Mouse (Mus musculus): ENCODE measurements around the gene Slit3.

Slit3 gene

DNA sequence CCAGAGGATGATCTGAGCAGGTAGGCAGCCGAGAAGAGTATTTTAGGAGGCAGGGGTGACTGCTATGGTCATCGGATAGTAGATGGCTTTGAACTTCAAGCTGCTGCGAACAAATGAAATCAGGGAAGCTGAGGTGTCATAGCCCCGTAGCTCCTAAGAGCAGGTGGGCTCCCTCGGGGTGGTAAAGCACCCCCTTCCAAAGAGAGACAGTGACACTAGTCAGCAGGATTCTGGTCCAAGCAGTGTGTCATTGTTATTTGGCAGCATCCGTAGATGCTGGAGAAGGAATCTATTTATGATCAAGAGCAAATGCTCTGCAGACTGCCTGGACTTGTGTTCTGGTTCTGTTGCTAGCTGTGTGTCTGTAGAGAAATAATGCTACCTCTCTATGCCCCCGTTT is 154.3 kb downstream of the Slit3 start:
- DNase-seq (ENCODE audit: low spot score), result no peak

DNA sequence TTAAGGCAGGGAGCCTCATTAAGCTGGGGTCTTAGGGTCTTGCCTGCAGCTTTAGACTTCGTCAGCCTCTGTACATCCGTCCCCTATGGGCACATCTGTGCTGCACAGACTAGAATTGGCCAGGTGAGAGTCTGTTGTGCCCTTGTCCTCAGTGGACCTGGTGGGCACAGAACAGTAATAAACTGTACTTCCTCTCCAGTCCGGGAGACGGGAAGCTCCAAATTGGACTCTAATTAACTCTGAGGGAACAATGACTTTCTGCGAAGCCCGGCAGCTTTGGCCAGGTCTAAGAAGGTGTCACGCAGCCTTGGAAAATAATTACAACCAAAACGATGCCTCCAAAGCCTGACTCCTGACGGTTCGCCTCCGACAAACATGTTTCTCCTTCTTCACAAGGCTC is 155.0 kb downstream of the Slit3 start:
- no peak for DNase-seq (ENCODE audit: low spot score)

GRCm38 (mm10) chr11:35278128-35278769 is 157.2 kb downstream of the Slit3 start:
- peak; percentile 75 for DNase-seq (ENCODE audit: low spot score)

GRCm38 (mm10) chr11:35280826-35281225 is 159.8 kb downstream of the Slit3 start:
- no peak for DNase-seq (ENCODE audit: low spot score)

DNA sequence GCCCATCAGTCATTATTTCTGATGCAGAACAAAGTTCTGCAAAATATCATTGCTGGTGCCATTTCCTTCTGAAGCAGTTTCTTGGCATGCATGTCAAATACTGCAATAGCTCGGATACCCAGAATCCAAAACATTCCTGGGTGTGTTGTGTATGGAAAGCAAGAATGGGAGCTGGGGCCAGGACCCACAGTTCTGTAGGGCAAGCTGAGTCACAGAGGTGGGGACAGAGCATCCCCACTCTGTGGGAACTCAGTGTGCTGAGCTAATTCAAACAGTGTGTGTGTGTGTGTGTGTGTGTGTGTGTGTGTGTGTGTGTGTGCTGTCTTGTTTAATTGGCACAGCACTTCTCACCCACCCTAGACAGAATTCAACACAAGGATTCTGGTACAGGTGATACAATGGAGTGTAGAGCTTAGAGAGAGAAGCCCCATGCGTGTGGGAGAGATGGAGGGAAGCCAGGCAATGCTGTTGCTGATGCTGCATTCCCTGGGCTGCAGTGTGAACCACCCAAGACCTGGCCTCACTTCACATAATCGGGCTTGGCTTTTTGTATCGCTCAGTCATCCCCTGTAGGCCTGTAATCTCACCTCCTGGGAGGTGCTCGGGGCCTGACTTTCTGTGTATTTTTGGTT is 161.1 kb downstream of the Slit3 start:
- no peak for DNase-seq (ENCODE audit: low spot score)

- no peak for DNase-seq (ENCODE audit: low spot score)
These were observed 162.0 kb downstream of the Slit3 start for GRCm38 (mm10) chr11:35282825-35283571.

GRCm38 (mm10) chr11:35283767-35284166 is 162.7 kb downstream of the Slit3 start:
- no peak for DNase-seq (ENCODE audit: low spot score)

- DNase-seq (ENCODE audit: low spot score), result no peak
These were observed 165.8 kb downstream of the Slit3 start for GRCm38 (mm10) chr11:35286578-35287390.

- no peak for DNase-seq (ENCODE audit: low spot score)
These were observed 167.0 kb downstream of the Slit3 start for GRCm38 (mm10) chr11:35288056-35288455.

DNA sequence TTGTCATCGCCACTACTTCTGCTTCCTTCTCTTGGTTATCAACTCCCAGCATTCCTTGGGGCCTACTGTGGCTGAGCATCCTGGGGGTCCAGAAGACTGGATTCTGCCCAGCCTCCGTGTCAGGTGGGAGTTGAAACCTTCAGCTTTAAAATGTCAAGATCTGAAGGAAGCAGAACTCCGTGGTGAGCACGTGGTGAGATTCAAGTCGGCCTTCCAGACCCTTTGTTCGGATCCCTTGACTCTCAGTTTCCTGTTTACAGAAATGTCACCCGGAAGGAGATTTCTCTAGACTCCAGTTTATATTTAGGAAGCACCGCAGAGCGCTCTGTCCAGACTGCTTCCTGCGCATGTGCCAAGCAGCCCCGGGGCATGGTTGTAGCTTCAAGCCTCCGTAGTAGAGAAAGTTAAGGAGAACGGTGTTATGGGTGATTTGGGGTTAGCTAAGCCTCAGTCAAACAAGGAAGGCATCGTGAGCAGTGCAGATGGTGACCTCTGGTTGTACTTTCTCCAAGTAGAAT is 167.8 kb downstream of the Slit3 start:
- DNase-seq (ENCODE audit: low spot score), result no peak

DNA sequence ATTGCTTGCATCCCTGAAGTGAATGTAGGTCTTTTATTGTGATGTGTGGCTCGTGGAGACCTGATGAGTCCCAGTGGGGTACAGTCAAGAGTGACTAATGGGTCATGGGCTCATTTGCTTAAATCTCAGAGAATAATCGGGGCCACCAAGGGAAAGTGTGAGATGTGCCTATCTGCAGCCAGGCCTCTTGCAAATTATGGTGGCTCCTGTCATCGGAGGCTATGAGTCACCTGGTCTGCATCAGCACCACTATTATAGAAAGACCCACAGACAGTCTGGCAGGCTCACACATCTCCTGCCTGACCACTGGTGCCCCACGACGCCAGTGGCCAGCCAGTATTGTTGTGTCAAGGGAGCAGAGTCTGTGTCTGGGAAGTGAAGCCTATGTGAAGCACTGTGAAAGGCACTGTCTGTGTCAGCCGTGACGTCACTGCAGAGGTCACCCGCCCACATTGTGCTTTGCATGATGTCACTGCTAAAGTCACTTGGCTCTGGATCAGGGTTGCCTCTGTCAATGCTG is 171.3 kb downstream of the Slit3 start:
- no peak for DNase-seq (ENCODE audit: low spot score)

- no peak for DNase-seq (ENCODE audit: low spot score)
These were observed 172.2 kb downstream of the Slit3 start for GRCm38 (mm10) chr11:35293197-35293596.

- DNase-seq (ENCODE audit: low spot score), result no peak
These were observed 173.6 kb downstream of the Slit3 start for GRCm38 (mm10) chr11:35294670-35295069.

GRCm38 (mm10) chr11:35295162-35295799 is 174.3 kb downstream of the Slit3 start:
- DNase-seq (ENCODE audit: low spot score), result no peak

GRCm38 (mm10) chr11:35296803-35297202 is 175.8 kb downstream of the Slit3 start:
- DNase-seq (ENCODE audit: low spot score), result no peak

DNA sequence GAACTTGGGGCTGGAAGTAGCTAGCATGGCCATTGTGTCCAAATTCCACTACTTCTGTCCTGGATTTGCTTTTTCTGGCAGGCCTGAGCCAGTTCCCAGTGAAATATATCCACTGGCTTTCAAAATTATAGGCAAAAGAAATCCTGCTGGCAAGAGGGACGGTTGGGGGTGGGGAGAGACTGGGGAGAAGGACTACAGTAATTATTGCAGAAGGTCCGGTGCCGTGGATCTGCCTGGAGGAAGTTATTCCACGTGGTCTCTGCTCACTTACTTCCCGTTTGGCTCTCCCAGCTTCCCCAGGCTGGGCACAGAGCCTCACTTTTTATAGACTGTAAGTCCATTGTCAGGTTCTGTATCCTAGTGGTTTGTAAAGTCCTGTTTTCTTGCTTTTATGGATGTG is 176.3 kb downstream of the Slit3 start:
- DNase-seq (ENCODE audit: low spot score), result peak; percentile 44

- no peak for DNase-seq (ENCODE audit: low spot score)
These were observed 177.5 kb downstream of the Slit3 start for GRCm38 (mm10) chr11:35298526-35298925.

- DNase-seq (ENCODE audit: low spot score), result no peak
These were observed 178.9 kb downstream of the Slit3 start for GRCm38 (mm10) chr11:35299857-35300375.

DNA sequence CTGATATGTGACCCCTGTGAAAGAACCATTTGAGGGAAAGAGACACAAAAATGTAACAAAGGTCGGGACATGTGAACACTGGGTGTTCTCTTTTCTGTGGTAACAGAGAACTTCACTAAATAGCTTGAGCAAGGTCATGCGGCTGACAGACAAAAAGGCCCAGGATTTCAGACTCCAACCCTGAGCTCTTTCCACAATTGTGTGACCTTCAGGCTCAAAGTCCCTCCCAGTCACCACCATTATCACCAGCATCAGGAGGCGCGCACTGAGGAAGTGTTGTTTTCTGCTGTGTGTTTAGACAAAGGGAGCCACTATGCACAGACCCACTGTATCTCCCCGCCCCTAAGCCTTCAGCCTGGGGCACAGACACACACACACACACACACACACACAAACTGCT is 181.2 kb downstream of the Slit3 start:
- no peak for DNase-seq (ENCODE audit: low spot score)

DNA sequence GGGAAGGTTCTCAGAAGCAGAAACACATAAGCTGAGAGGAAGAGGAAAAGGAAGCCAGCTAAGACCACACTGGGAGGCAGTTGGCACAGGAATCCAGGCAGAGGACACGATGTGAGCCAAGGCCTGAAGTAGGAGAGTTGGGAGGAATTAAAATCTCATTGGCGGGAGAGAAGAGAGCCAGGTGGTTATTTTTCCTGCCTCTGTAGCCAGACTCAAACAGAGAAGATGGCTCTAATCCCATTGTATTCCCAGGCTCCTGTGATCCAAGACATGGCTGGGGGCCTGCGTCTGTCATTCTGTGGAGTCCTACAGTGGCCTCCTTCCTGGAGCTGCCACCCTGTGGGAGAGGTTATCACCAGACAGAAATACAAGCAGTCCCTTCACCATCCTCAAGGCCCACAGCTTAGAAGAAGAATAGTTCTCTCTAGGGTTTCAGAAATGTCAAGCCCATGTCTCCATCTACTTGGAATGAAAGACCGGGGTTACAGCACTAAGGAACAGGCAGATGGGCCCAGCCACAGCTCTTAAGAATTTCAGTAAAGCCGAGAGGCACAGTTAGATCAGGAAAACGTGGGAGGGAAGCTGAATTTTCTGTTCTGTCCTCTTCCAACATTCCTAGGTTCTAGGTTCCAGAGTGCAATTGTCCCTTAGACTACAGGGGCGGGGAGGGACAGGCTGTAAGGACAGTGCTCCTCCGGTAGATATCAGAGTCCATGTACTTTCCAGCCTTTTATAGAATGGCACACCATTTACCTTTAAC is 183.4 kb downstream of the Slit3 start:
- DNase-seq (ENCODE audit: low spot score), result no peak
